Mouse (Mus musculus) G1E (cell line): ENCODE data around the gene Slc45a1.

Experiments
- CTCF ChIP-seq: IDR thresholded peaks from 2 replicates; pipeline ENCODE4 v1.5.1; 2012; ENCODE audit warnings: low read depth, low read length, inconsistent platforms, mixed read lengths
- GATA1 ChIP-seq: IDR thresholded peaks from 2 replicates; pipeline ENCODE4 v1.6.1; 2012; ENCODE audit warnings: borderline replicate concordance, low read length, inconsistent platforms, mixed read lengths
- GATA2 ChIP-seq: IDR thresholded peaks from 2 replicates; pipeline ENCODE4 v1.6.1; 2012; ENCODE audit warnings: low read depth, low read length, inconsistent platforms, borderline replicate concordance
- POLR2AphosphoS5 ChIP-seq: IDR thresholded peaks from 2 replicates; pipeline ENCODE4 v1.6.1; 2012; ENCODE audit warnings: low read depth, low read length, inconsistent platforms; ENCODE audit not compliant: insufficient replicate concordance
- TAL1 ChIP-seq: conservative IDR thresholded peaks from 2 replicates; pipeline ENCODE4 v1.6.1; 2012; ENCODE audit warnings: low read depth, low read length, inconsistent platforms, mixed read lengths

DNA sequence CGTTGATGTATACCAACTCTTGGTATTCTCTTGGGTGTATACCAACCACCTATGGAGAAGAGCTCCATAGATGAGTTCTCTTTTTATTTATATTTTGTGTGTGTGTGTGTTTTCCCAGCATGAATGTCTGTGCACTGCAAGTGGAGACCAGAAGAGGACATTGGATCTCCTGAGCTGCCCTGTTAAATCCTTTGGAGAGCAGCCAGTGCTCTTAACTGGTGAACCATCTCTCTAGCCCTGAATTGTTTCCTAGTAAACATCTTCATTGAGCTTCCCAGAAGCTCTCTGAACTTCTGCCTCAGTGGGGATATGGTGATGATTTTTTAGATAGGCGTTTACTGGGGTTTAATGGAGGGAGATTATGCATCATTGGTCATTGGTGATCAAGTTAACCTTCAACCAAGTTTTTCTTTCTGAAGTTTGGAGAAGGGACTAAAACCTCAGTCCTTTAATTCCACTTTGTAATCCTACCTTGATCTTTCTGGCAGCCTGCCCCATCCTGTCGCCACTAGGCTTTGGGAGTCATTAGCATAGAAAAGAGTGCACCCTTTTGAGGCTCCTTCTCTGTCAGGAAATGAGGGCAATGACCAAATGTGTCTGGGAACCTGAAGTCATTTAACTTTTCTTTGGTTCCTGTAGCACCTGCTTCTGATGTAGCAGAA is 61.2 kb downstream of the Slc45a1 start:
- TF ChIP-seq GATA1 (no peak), TAL1 (no peak), CTCF (no peak), POLR2AphosphoS5 (no peak), GATA2 (no peak)
